Comparison of ENCODE assay signal across 21 mouse cellular contexts in the genomic region with DNA sequence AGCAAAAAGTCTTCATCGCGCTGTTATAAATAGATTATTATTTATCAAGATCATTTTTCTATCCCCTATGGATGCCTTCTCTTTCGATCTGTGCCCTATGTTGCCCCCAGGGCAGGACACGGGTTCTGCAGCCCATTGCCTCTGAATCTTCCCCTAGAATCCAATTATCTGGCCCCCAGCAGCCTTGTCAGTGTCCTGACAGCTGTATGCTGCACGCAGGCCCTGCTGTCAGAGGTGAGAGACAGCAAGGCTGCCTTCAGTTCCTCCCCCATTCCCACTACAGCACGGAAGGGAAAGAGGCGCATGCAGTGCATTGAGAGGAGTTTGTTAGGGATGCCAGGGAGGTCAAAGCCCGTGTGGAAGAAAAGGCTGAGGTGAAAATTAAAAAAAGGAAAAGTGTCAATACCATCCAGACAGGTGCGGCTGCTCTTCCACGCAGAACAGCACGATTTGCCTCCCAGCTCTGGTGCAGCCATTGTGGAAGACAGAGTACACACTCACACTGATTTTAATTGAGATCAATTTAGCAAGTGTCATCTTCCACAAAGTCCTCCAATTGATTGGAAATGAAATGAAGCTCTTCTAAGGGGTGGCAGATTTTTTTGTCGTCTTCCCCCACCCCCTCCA.
DNase-seq lines count a peak whose midpoint lies in the region; ATAC-seq and TF ChIP-seq lines count a peak whose summit lies in the region.
"Had no signal": no experiment of that assay in that cellular context is flagged by ENCODE, and none has a peak within 500 bp of the region (broad histone marks: within the 10 kb centered on the region; RNA-seq: fewer than 3 reads in every experiment).

No protein-coding gene starts in this region.

- H3K36me3 ChIP-seq in forebrain, embryonic 14.5 days (ENCODE audit: control insufficient read depth, insufficient read depth, low read length): no peaks in the 10 kb centered on the region
- no peaks in the 10 kb centered on the region for H3K36me3 ChIP-seq in hindbrain, embryonic 14.5 days (replicated peaks; ENCODE audit: control insufficient read depth, insufficient read depth)
- no peaks in the 10 kb centered on the region for H3K36me3 ChIP-seq in midbrain, embryonic 14.5 days (ENCODE audit: control insufficient read depth, insufficient read depth, low read length)

- peaks cover 3% of the 10 kb centered on the region; the same call in 1 of the 2 replicates for H3K4me1 ChIP-seq in forebrain, embryonic 14.5 days (ENCODE audit: control insufficient read depth, insufficient read depth, low read length)
- H3K4me1 ChIP-seq in hindbrain, embryonic 14.5 days (replicated peaks; ENCODE audit: control insufficient read depth, insufficient read depth, low read length): peaks cover 16% of the 10 kb centered on the region
- H3K4me1 ChIP-seq in midbrain, embryonic 14.5 days (ENCODE audit: control insufficient read depth, insufficient read depth, low read length): peaks cover 14% of the 10 kb centered on the region

- peak; percentile 77 for DNase-seq in brain, embryonic 14.5 days (ENCODE audit: low read depth)
- DNase-seq in forebrain, embryonic 14.5 days (ENCODE audit: low spot score): no peak
- no peak for DNase-seq in hindbrain, embryonic 14.5 days (ENCODE audit: low spot score)
- DNase-seq in midbrain, embryonic 14.5 days: peak; percentile 71
- no peak for DNase-seq in thymus, postnatal 36 days
- no peak for DNase-seq in liver
- no peak for DNase-seq in cerebellum, adult 11-12 months
- no peak for DNase-seq in spleen, postnatal 4 days (ENCODE audit: low spot score in 2 of 2)
- DNase-seq: cerebellum, postnatal 14 days; gastrocnemius, postnatal 25 days; heart, postnatal 14 days; kidney, adult 9 months; kidney, postnatal 36 days; layer of hippocampus, postnatal 36 days; left cerebral cortex, postnatal 4 days; lung, adult 2 months; right cerebral cortex, postnatal 14 days; thymus, postnatal 14 days had no signal

- no peak overlapping the region for H3K9ac ChIP-seq in forebrain, embryonic 14.5 days (ENCODE audit: low read length)
- no peak overlapping the region; the same call in 1 of the 2 replicates for H3K9ac ChIP-seq in hindbrain, embryonic 14.5 days
- H3K9ac ChIP-seq in midbrain, embryonic 14.5 days (replicated peaks; ENCODE audit: low read length): no peak overlapping the region

- H3K4me2 ChIP-seq in forebrain, embryonic 14.5 days (ENCODE audit: low read length): no peak overlapping the region
- peak overlapping the region; percentile 2 for H3K4me2 ChIP-seq in hindbrain, embryonic 14.5 days (replicated peaks)
- H3K4me2 ChIP-seq in midbrain, embryonic 14.5 days (ENCODE audit: low read length): peak overlapping the region; percentile 31
- H3K4me2 ChIP-seq: liver, embryonic 11.5 days had no signal

- H3K27ac ChIP-seq in forebrain, embryonic 14.5 days (ENCODE audit: low read depth, low read length): no peak overlapping the region
- H3K27ac ChIP-seq in hindbrain, embryonic 14.5 days: peak overlapping the region; percentile 27
- H3K27ac ChIP-seq in midbrain, embryonic 14.5 days (replicated peaks; ENCODE audit: low read depth, low read length): peak overlapping the region; percentile 62

- 54% methylated on average over 12 of the region's 12 CpGs for WGBS in forebrain, embryonic 14.5 days
- WGBS in hindbrain, embryonic 14.5 days: 26% methylated on average over 12 of the region's 12 CpGs
- WGBS in midbrain, embryonic 14.5 days: 18% methylated on average over 12 of the region's 12 CpGs

- TF ChIP-seq POLR2A in brain, embryonic 14.5 days (IDR thresholded peaks at IDR 0.05; ENCODE audit: borderline replicate concordance, extremely low read depth, insufficient read depth, insufficient read length, poor library complexity, severe bottlenecking): no peak

- no peaks in the 10 kb centered on the region for H3K9me3 ChIP-seq in forebrain, embryonic 14.5 days (replicated peaks; ENCODE audit: control insufficient read depth, low read length)
- H3K9me3 ChIP-seq in hindbrain, embryonic 14.5 days (ENCODE audit: control insufficient read depth, low read length): no peaks in the 10 kb centered on the region
- no peaks in the 10 kb centered on the region; the same call in 1 of the 2 replicates for H3K9me3 ChIP-seq in midbrain, embryonic 14.5 days (ENCODE audit: control insufficient read depth, low read length)

- H3K27me3 ChIP-seq in forebrain, embryonic 14.5 days (replicated peaks; ENCODE audit: control insufficient read depth, insufficient read depth, low read length): no peaks in the 10 kb centered on the region
- no peaks in the 10 kb centered on the region for H3K27me3 ChIP-seq in hindbrain, embryonic 14.5 days (ENCODE audit: control insufficient read depth, insufficient read depth, low read length)
- H3K27me3 ChIP-seq in midbrain, embryonic 14.5 days (ENCODE audit: control insufficient read depth, insufficient read depth, low read length): no peaks in the 10 kb centered on the region

- peak; percentile 58; the same call in 1 of the 2 replicates for ATAC-seq in forebrain, embryonic 14.5 days
- ATAC-seq in hindbrain, embryonic 14.5 days (ENCODE audit: low FRiP score): peak; percentile 68; the same call in 1 of the 2 replicates
- ATAC-seq in midbrain, embryonic 14.5 days (ENCODE audit: low FRiP score, low TSS enrichment): peak; percentile 78; the same call in 1 of the 2 replicates
- ATAC-seq: Patski had no signal

- H3K4me3 ChIP-seq in forebrain, embryonic 14.5 days (ENCODE audit: low read depth, low read length): no peak overlapping the region
- H3K4me3 ChIP-seq in hindbrain, embryonic 14.5 days (replicated peaks; ENCODE audit: low read length): no peak overlapping the region
- H3K4me3 ChIP-seq in midbrain, embryonic 14.5 days (replicated peaks; ENCODE audit: low read depth, low read length): no peak overlapping the region
- H3K4me3 ChIP-seq: myocyte had no signal

- no peak for TF ChIP-seq CTCF in brain, embryonic 14.5 days (IDR thresholded peaks at IDR 0.05; ENCODE audit: borderline replicate concordance, extremely low read depth, insufficient read depth, insufficient read length)

Comparison
In these comparisons a context has a peak if more than half of its experiments do, and no peak if none do; other contexts are left out.
1. DNase-seq: peak in brain, embryonic 14.5 days (single experiment) and midbrain, embryonic 14.5 days (single experiment); none in forebrain, embryonic 14.5 days (single experiment), hindbrain, embryonic 14.5 days (single experiment), thymus, postnatal 36 days (0 of 2), liver (single experiment), cerebellum, adult 11-12 months (single experiment) and spleen, postnatal 4 days (0 of 2).
2. Peak in every context shown above with its lines, with median percentiles within 50 percentile points of each other: ATAC-seq.